Mouse (Mus musculus): ENCODE results near the gene Stag3. TPM values are rescaled to one million over a fixed set of nuclear protein-coding genes. Genes with fewer than 3 reads are reported as not detected.

Stag3 gene
- polyA plus RNA-seq, 1 experiment from 2014 or later, result 4.6 TPM

DNA sequence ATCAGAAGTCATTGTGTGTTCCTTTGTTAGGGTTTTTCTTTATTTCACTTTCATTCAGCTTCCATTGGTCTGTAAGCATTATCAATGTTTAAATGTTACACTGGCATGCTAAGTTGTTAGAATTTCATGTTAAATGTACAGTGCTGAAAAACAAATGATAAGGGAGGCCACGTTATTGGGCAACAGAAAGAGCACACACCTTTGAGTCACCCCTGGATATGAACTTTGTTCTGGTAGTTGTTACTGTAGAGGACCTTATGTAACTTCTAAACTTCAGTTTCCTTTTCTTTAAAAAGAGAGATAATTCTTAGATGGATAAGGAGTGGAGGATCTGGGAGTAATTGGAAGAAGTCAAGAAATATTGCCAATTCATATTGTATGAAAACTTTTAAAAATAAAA lies 11.6 kb downstream of the Stag3 start:
- WGBS, result 90% methylated on average over 1 of the region's 1 CpGs
- Histone ChIP-seq H3K27me3 (ENCODE audit: control insufficient read depth, insufficient read depth, low read length) (no peaks in the 10 kb centered on the region), H3K4me3 (ENCODE audit: low read depth, low read length) (no peak overlapping the region), H3K9ac (ENCODE audit: low read length) (no peak overlapping the region), H3K4me1 (ENCODE audit: control insufficient read depth, insufficient read depth, low read length) (no peaks in the 10 kb centered on the region), H3K4me2 (ENCODE audit: low read depth, severe bottlenecking) (no peak overlapping the region), H3K27ac (replicated peaks; ENCODE audit: low read depth, low read length) (no peak overlapping the region), H3K36me3 (ENCODE audit: control insufficient read depth, insufficient read depth, low read length) (no peaks in the 10 kb centered on the region), H3K9me3 (ENCODE audit: control insufficient read depth, low read length) (no peaks in the 10 kb centered on the region)
- DNase-seq (ENCODE audit: low spot score) (no peak), ATAC-seq (ENCODE audit: insufficient number of reproducible peaks, low FRiP score, low TSS enrichment, low read depth) (no peak)

DNA sequence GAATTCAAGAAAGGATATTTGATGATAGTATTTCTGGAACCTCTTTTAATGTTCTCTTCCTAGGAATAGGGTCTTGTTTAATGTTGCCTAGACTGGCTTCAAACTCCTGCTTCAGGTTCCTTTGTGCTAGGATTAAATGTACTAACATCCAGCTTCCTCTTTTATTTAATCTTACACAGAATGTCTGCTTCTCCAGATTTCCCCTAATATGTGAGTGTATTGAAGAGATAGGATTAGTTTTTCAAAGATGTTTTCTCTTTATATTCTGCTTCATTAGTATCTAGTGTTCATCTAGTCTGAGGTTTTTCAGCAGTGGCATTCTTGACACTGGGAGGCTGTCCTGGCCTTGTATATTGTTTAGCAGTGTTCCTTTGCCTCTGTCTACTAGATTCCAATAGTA lies 14.1 kb downstream of the Stag3 start:
- Histone ChIP-seq H3K27me3 (ENCODE audit: control insufficient read depth, insufficient read depth, low read length) (no peaks in the 10 kb centered on the region), H3K4me1 (ENCODE audit: control insufficient read depth, insufficient read depth, low read length) (no peaks in the 10 kb centered on the region), H3K27ac (replicated peaks; ENCODE audit: low read depth, low read length) (no peak overlapping the region), H3K36me3 (ENCODE audit: control insufficient read depth, insufficient read depth, low read length) (no peaks in the 10 kb centered on the region), H3K4me3 (ENCODE audit: low read depth, low read length) (no peak overlapping the region), H3K4me2 (ENCODE audit: low read depth, severe bottlenecking) (no peak overlapping the region), H3K9ac (ENCODE audit: low read length) (no peak overlapping the region), H3K9me3 (ENCODE audit: control insufficient read depth, low read length) (no peaks in the 10 kb centered on the region)
- DNase-seq (ENCODE audit: low spot score) (no peak), ATAC-seq (ENCODE audit: insufficient number of reproducible peaks, low FRiP score, low TSS enrichment, low read depth) (no peak)

DNA sequence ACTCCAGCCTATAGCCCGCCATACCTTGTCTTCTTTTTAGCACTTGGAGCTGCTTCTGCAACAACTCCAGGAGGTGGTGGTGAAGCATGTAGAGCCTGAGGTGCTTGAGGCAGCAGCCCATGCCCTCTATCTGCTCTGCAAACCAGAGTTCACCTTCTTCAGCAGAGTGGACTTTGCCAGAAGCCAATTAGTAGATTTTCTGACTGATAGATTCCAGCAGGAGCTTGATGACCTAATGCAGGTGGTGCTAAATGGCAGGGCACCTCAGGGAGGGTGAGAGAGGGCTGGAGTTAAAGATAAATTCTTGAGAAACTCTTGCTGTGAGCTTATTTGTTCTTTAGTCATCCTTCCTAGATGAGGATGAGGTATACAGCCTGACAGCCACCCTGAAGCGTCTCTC lies 19.6 kb downstream of the Stag3 start:
- DNase-seq (ENCODE audit: low spot score), result no peak
- Histone ChIP-seq H3K27ac (replicated peaks; ENCODE audit: low read depth, low read length) (no peak overlapping the region), H3K4me2 (ENCODE audit: low read depth, severe bottlenecking) (no peak overlapping the region), H3K4me3 (ENCODE audit: low read depth, low read length) (no peak overlapping the region), H3K36me3 (ENCODE audit: control insufficient read depth, insufficient read depth, low read length) (no peaks in the 10 kb centered on the region), H3K9me3 (ENCODE audit: control insufficient read depth, low read length) (no peaks in the 10 kb centered on the region), H3K4me1 (ENCODE audit: control insufficient read depth, insufficient read depth, low read length) (no peaks in the 10 kb centered on the region), H3K27me3 (ENCODE audit: control insufficient read depth, insufficient read depth, low read length) (no peaks in the 10 kb centered on the region), H3K9ac (ENCODE audit: low read length) (no peak overlapping the region)
- 73% methylated on average over 2 of the region's 2 CpGs for WGBS
- no peak for ATAC-seq (ENCODE audit: insufficient number of reproducible peaks, low FRiP score, low TSS enrichment, low read depth)

DNA sequence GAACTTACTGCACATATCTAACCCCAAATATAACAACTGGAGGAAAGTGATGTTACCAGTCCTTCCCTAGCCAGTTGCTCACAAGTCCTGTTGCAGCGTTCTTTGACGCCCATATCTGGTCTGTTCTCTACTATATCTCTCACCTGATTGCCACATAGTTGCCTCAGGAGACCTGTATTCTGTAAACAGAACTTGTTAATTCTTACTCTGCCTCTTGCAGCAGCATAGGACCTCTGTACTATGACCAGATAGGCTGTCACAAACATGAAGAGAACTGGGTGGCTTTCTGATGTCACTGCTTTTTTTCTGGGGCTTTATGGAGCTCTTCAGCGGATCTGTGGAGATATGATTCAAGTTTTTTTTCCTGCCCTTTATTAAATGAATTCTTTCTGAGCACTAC lies 32.8 kb downstream of the Stag3 start:
- no peaks in the 10 kb centered on the region for H3K27me3 ChIP-seq (ENCODE audit: control insufficient read depth, insufficient read depth, low read length)
- no peak overlapping the region for H3K4me3 ChIP-seq (ENCODE audit: low read depth, low read length)
- ATAC-seq (ENCODE audit: insufficient number of reproducible peaks, low FRiP score, low TSS enrichment, low read depth) (no peak), DNase-seq (ENCODE audit: low spot score) (no peak)
- 89% methylated on average over 3 of the region's 3 CpGs for WGBS
- no peak overlapping the region for H3K27ac ChIP-seq (replicated peaks; ENCODE audit: low read depth, low read length)
- H3K9me3 ChIP-seq (ENCODE audit: control insufficient read depth, low read length), result no peaks in the 10 kb centered on the region
- H3K4me2 ChIP-seq (ENCODE audit: low read depth, severe bottlenecking), result no peak overlapping the region
- H3K4me1 ChIP-seq (ENCODE audit: control insufficient read depth, insufficient read depth, low read length), result no peaks in the 10 kb centered on the region
- no peak overlapping the region for H3K9ac ChIP-seq (ENCODE audit: low read length)
- no peaks in the 10 kb centered on the region for H3K36me3 ChIP-seq (ENCODE audit: control insufficient read depth, insufficient read depth, low read length)

DNA sequence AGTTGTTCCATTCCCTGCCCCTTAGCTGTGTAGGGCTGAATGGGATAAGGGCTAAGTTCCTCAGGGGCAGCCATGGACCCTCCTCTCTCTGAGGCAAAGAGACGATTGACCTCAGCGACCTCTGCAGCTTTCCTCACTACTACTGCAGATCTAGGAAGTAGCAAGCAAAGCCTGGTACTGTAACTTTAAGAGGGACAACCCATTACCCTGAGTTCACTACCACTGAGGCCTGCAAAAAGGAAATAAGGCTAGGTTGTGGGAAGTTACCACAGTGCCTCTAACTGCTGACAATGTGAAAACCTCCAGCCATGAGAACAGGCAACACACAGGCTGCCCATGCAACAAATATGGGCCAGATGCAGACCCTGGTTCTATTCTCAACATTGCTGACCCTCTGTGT lies 61.6 kb downstream of the Stag3 start, which contains the start of gene Pvrig:
Pvrig (plus strand) TSS at position 301 of the 400 bp plus-strand sequence.
- Histone ChIP-seq H3K27me3 (ENCODE audit: control insufficient read depth, insufficient read depth, low read length) (no peaks in the 10 kb centered on the region), H3K4me1 (ENCODE audit: control insufficient read depth, insufficient read depth, low read length) (no peaks in the 10 kb centered on the region), H3K4me2 (ENCODE audit: low read depth, severe bottlenecking) (no peak within 1 kb of the TSS), H3K9me3 (ENCODE audit: control insufficient read depth, low read length) (no peaks in the 10 kb centered on the region), H3K36me3 (ENCODE audit: control insufficient read depth, insufficient read depth, low read length) (no peaks in the 10 kb centered on the region), H3K4me3 (ENCODE audit: low read depth, low read length) (no peak within 1 kb of the TSS), H3K27ac (replicated peaks; ENCODE audit: low read depth, low read length) (no peak within 1 kb of the TSS), H3K9ac (ENCODE audit: low read length) (no peak within 1 kb of the TSS)
- no peak for DNase-seq (ENCODE audit: low spot score)
- WGBS, result 74% methylated on average over 2 of the region's 2 CpGs
- no peak for ATAC-seq (ENCODE audit: insufficient number of reproducible peaks, low FRiP score, low TSS enrichment, low read depth)

DNA sequence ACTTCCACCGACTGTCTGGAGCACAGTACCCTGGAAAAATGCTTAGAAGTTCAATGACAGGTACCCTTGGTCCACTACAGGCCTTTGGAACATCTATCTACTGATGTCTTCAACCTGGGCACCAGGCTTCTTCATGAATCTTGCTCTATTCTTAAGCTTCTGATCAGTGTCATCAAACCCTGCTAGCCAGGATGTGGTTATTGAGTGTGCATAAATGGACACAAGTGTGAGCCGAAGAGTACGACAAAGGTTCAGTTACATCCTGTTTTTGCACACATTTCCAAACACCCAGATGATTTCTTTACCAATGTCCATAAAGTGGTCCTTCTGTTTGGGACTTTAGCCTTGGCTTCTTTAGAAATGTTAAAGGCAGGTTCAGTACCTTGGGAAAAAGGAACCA lies 63.2 kb downstream of the Stag3 start:
- Histone ChIP-seq H3K36me3 (ENCODE audit: control insufficient read depth, insufficient read depth, low read length) (no peaks in the 10 kb centered on the region), H3K27ac (replicated peaks; ENCODE audit: low read depth, low read length) (no peak overlapping the region), H3K4me2 (ENCODE audit: low read depth, severe bottlenecking) (no peak overlapping the region), H3K4me1 (ENCODE audit: control insufficient read depth, insufficient read depth, low read length) (no peaks in the 10 kb centered on the region), H3K4me3 (ENCODE audit: low read depth, low read length) (no peak overlapping the region), H3K27me3 (ENCODE audit: control insufficient read depth, insufficient read depth, low read length) (no peaks in the 10 kb centered on the region), H3K9ac (ENCODE audit: low read length) (no peak overlapping the region), H3K9me3 (ENCODE audit: control insufficient read depth, low read length) (no peaks in the 10 kb centered on the region)
- DNase-seq (ENCODE audit: low spot score), result no peak
- 90% methylated on average over 3 of the region's 3 CpGs for WGBS
- no peak for ATAC-seq (ENCODE audit: insufficient number of reproducible peaks, low FRiP score, low TSS enrichment, low read depth)

Other genes starting within 250 kb of the Stag3 start
- not detected in 2 replicates for gene Smok3c, start 227.0 kb upstream of the Stag3 start, polyA plus RNA-seq (2014; fragmentation: Nextera tagmentation; extraction: Ambion mirVana)
- 31.5 and 39.9 TPM in 2 replicates for gene Zkscan1, start 195.2 kb upstream of the Stag3 start, polyA plus RNA-seq (2014; fragmentation: Nextera tagmentation; extraction: Ambion mirVana)
- 94.4 and 96.4 TPM in 2 replicates for gene Zscan21, start 163.3 kb upstream of the Stag3 start, polyA plus RNA-seq (2014; fragmentation: Nextera tagmentation; extraction: Ambion mirVana)
- 21.1 and 23.6 TPM in 2 replicates for gene Zfp113, start 124.5 kb upstream of the Stag3 start, polyA plus RNA-seq (2014; fragmentation: Nextera tagmentation; extraction: Ambion mirVana)
- 300 and 307 TPM in 2 replicates for gene Cops6, start 119.2 kb upstream of the Stag3 start, polyA plus RNA-seq (2014; fragmentation: Nextera tagmentation; extraction: Ambion mirVana)
- gene Ap4m1, start 108.2 kb upstream of the Stag3 start, polyA plus RNA-seq (2014; fragmentation: Nextera tagmentation; extraction: Ambion mirVana), result 19.5 and 21.2 TPM in 2 replicates
- 336 and 343 TPM in 2 replicates for gene Mcm7, start 107.8 kb upstream of the Stag3 start, polyA plus RNA-seq (2014; fragmentation: Nextera tagmentation; extraction: Ambion mirVana)
- 140 and 142 TPM in 2 replicates for gene Taf6, start 92.8 kb upstream of the Stag3 start, polyA plus RNA-seq (2014; fragmentation: Nextera tagmentation; extraction: Ambion mirVana)
- gene Cnpy4, start 92.8 kb upstream of the Stag3 start, polyA plus RNA-seq (2014; fragmentation: Nextera tagmentation; extraction: Ambion mirVana), result 58.5 and 64.9 TPM in 2 replicates
- 7.5 and 8.1 TPM in 2 replicates for gene Mblac1, start 85.9 kb upstream of the Stag3 start, polyA plus RNA-seq (2014; fragmentation: Nextera tagmentation; extraction: Ambion mirVana)
- gene Nxpe5, start 54.3 kb upstream of the Stag3 start, polyA plus RNA-seq (2014; fragmentation: Nextera tagmentation; extraction: Ambion mirVana), result 0.07 TPM in 1 of 2 replicates, not detected in the other
- gene Lamtor4, start 24.8 kb upstream of the Stag3 start, polyA plus RNA-seq (2014; fragmentation: Nextera tagmentation; extraction: Ambion mirVana), result 33.0 and 36.3 TPM in 2 replicates
- gene BC037034, start 16.2 kb upstream of the Stag3 start, polyA plus RNA-seq (2014; fragmentation: Nextera tagmentation; extraction: Ambion mirVana), result 4.8 and 5.2 TPM in 2 replicates
- 3.5 and 4.2 TPM in 2 replicates for gene Gal3st4, start 7.4 kb upstream of the Stag3 start, polyA plus RNA-seq (2014; fragmentation: Nextera tagmentation; extraction: Ambion mirVana)
- gene Gm43720, start 282 bp upstream of the Stag3 start, polyA plus RNA-seq (2014; fragmentation: Nextera tagmentation; extraction: Ambion mirVana), result 0.03 and 0.24 TPM in 2 replicates
- gene Gpc2, start 235 bp upstream of the Stag3 start, polyA plus RNA-seq (2014; fragmentation: Nextera tagmentation; extraction: Ambion mirVana), result 14.0 and 15.8 TPM in 2 replicates
- gene Pvrig, start 61.7 kb downstream of the Stag3 start, polyA plus RNA-seq (2014; fragmentation: Nextera tagmentation; extraction: Ambion mirVana), result 0.13 TPM in 1 of 2 replicates, not detected in the other
- gene Zfp157, start 161.2 kb downstream of the Stag3 start, polyA plus RNA-seq (2014; fragmentation: Nextera tagmentation; extraction: Ambion mirVana), result 45.4 and 46.7 TPM in 2 replicates

All from limb, embryonic 11.5 days (tissue).